Mouse (Mus musculus) liver, embryonic 14.5 days (tissue): ENCODE measurements around the gene Csrnp3.

Experiments used
- CTCF ChIP-seq: IDR thresholded peaks from 2 replicates; pipeline ENCODE4 v1.5.1; 2016; ENCODE audit warnings: antibody characterized with exemption, low read depth, control low read depth
- EP300 ChIP-seq: IDR thresholded peaks from 2 replicates; pipeline ENCODE4 v1.6.1; 2016; ENCODE audit warnings: antibody characterized with exemption, low read depth

- TF ChIP-seq CTCF: no peak
- TF ChIP-seq EP300: no peak
These were observed 129.8 kb downstream of the Csrnp3 start for GRCm38 (mm10) chr2:65975383-65975782.
